Mouse (Mus musculus) heart, adult 2 months (tissue): ENCODE measurements around the gene Trpm1.

Experiments used
- CTCF ChIP-seq: fragments of 200-600 bp; IDR thresholded peaks from 2 replicates; pipeline ENCODE4 v1.8.1; 2022; ENCODE audit warnings: antibody characterized with exemption, mild to moderate bottlenecking, moderate library complexity
- EP300 ChIP-seq: fragments of 200-500 bp; IDR thresholded peaks from 2 replicates; pipeline ENCODE4 v1.6.1; 2011; ENCODE audit warnings: low read depth, low read length, control low read depth; ENCODE audit not compliant: insufficient read depth
- POLR2A ChIP-seq: fragments of 200-500 bp; IDR thresholded peaks from 2 replicates; pipeline ENCODE4 v1.6.1; 2011; ENCODE audit warnings: mild to moderate bottlenecking, low read depth, low read length, control low read depth; ENCODE audit not compliant: insufficient read depth

GRCm38 (mm10) chr7:64286566-64286965 is 132.9 kb downstream of the Trpm1 start:
- TF ChIP-seq CTCF (no peak), POLR2A (no peak), EP300 (no peak)
